Mouse (Mus musculus) urinary bladder, adult 2 months (tissue): ENCODE measurements around the gene Eif4a1. TPM values are rescaled to one million over a fixed set of nuclear protein-coding genes. Genes with fewer than 3 reads are reported as not detected.
"Not testable (repeated sequence)": the region's sequence is repeated elsewhere in the genome, so short reads cannot be mapped to it uniquely, and the experiment has no call there.

ENCODE experiments used
- DNase-seq: peaks from one replicate; pipeline ENCODE4 v3.0.0; 2022; ENCODE audit warnings: low spot score
- polyA plus RNA-seq: library from polyadenylated mRNA; depleted of rRNA; stranded (reverse); fragments of >200 nt; gene quantifications from 2 replicates; pipeline ENCODE4 v1.2.3, GENCODE M21; 2012; rRNA removed

Eif4a1 gene
- 461 and 554 TPM in 2 replicates for polyA plus RNA-seq

- DNase-seq = peak; percentile 97
Observed at GRCm38 (mm10) chr11:69672211-69672706, at the start of gene Eif4a1. Gene Eif4a1 (minus strand): TSS chr11:69672423.

- DNase-seq = no peak
Observed at GRCm38 (mm10) chr11:69720852-69721251, 48.6 kb upstream of the Eif4a1 start.

GRCm38 (mm10) chr11:69719423-69719822 lies 47.2 kb upstream of the Eif4a1 start:
- no peak for DNase-seq

GRCm38 (mm10) chr11:69718661-69719060 lies 46.4 kb upstream of the Eif4a1 start:
- no peak for DNase-seq

GRCm38 (mm10) chr11:69716953-69717352 lies 44.7 kb upstream of the Eif4a1 start:
- DNase-seq = no peak

GRCm38 (mm10) chr11:69715929-69716328 lies 43.7 kb upstream of the Eif4a1 start:
- DNase-seq = no peak

- no peak for DNase-seq
Observed at GRCm38 (mm10) chr11:69715482-69715881, 43.3 kb upstream of the Eif4a1 start.

GRCm38 (mm10) chr11:69714636-69715329 lies 42.6 kb upstream of the Eif4a1 start:
- no peak for DNase-seq

GRCm38 (mm10) chr11:69712954-69713672 lies 40.9 kb upstream of the Eif4a1 start:
- no peak for DNase-seq

- DNase-seq = no peak
Observed at GRCm38 (mm10) chr11:69711082-69711481, 38.9 kb upstream of the Eif4a1 start.

- no peak for DNase-seq
Observed at GRCm38 (mm10) chr11:69710470-69710869, 38.2 kb upstream of the Eif4a1 start.

- no peak for DNase-seq
Observed at GRCm38 (mm10) chr11:69709554-69710446, 37.6 kb upstream of the Eif4a1 start.

GRCm38 (mm10) chr11:69708614-69709265 lies 36.5 kb upstream of the Eif4a1 start:
- DNase-seq = no peak

GRCm38 (mm10) chr11:69707873-69708381 lies 35.7 kb upstream of the Eif4a1 start:
- DNase-seq = no peak

- no peak for DNase-seq
Observed at GRCm38 (mm10) chr11:69707480-69707847, 35.2 kb upstream of the Eif4a1 start.

GRCm38 (mm10) chr11:69706775-69707479 lies 34.7 kb upstream of the Eif4a1 start:
- no peak for DNase-seq

GRCm38 (mm10) chr11:69704613-69705010 lies 32.4 kb upstream of the Eif4a1 start:
- DNase-seq = no peak

- no peak for DNase-seq
Observed at GRCm38 (mm10) chr11:69703814-69704612, 31.8 kb upstream of the Eif4a1 start.

GRCm38 (mm10) chr11:69703381-69703780 lies 31.2 kb upstream of the Eif4a1 start:
- DNase-seq = not testable (repeated sequence)

GRCm38 (mm10) chr11:69702886-69703285 lies 30.7 kb upstream of the Eif4a1 start:
- DNase-seq = not testable (repeated sequence)
